Mouse (Mus musculus): Measurements from ENCODE around the gene Gm21834.

Gm21834 gene

DNA sequence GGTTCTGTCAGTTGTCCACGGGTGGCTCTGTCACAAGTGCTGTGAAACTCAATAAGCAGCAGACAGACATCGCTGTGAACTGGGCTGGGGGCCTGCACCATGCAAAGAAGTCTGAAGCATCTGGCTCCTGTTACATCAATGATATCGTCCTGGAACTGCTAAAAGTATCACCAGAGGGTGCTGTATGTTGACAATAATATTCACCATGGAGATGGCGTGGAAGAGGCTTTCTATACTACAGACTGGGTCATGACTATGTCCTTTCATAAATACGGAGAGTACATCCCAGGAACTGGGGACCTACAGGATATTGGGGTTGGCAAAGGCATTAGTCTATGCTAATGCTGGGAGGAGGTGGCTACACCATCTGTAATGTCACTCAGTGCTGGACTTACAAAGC lies at the start of gene Gm21834:
TSS of gene Gm21834 (minus strand) at position 101 of the 400 bp plus-strand sequence.
- DNase-seq: no peak

DNA sequence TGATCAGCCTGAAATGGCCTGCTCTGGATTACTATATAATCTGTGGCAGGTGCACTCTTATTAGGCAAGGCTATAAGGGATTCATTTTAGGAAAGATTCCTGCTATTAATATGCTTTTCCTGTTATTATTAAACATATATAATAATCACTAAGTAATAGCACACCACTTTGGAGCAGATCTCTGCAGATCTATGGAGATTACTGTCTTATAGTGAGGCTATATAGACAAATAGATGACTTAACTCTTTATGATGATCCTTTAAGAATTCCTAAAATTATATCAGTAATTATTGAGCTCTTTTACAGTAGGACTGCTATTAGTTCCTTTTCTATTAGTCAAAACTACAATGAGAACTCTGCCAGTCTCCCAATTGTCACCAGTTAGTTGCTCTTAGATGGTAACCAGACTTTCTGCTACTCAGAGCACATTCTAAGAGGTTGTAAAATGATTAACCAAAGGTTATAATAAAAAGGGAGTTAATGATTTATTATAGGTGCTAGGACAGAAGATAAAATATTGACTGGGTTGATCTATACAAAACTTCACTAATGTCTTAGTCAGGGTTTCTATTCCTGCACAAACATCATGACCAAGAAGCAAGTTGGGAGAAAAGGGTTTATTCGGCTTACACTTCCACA lies 46.3 kb upstream of the Gm21834 start:
- DNase-seq: no peak

DNA sequence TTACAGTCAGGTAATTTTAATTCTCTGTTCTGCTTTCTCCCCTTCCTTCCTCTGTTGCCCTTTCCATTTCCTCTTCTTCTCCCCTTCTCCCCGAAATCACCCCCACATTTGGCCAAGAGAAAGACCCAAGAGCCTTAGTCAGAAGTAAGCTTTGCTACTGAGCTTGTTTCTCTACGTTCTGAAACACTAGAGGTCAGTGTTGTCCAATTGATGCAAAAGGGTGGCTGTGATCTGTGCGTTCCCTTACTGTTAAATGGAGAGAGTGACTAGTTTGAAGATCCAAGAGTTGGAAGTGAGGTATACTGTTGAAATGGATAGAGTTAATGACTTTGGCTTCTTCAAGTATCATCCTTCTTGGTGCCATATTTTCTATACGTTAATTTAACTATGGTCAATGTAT lies 28.9 kb upstream of the Gm21834 start:
- DNase-seq: no peak

DNA sequence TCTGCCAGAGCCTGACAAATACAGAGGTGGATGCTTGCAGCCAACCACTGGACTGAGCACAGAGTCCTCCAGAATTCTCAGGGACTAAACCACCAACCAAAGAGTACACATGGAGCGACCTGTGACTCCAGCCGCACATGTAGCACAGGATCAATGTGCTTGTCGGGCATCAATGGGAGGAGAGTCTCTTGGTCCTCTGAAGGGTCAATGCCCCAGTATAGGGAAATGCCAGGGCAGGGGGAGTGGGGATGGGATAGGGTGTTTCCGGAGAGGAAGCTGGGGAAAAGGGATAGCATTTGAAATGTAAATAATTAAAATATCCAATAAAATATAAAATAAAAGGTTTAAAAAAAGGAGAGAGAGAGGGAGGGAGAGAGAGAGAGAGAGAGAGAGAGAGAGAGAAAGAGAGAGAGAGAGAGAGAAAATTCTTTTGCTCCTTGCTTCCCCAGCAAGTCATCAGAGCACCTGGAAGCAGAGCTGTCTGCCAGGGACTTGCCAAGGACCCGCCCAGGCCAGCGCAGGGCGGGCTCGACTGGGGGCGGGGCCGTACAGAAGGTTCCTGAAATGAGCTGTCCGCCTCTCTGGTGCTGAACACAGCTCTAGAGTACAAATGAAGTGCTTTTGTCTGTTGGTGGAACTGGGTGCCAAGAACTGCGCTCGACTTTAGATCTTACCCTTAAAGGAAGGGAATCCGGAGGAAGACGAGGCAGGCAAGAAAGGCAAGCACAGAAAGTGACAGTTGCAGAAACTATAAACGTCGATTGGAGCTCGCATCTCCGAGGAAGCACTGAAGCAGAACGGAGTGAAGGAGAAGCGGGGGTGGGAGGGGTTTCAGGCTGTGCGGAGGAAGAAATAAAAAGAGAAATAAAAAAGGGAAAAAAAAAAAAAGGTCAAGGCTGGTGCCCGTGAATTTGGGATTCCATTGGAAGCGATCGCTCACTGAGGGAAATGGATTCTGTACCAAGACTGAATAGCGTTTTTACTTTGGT lies 26.9 kb upstream of the Gm21834 start, which contains the start of gene Cntnap5c:
TSS of gene Cntnap5c (plus strand) at position 949 of the 989 bp plus-strand sequence.
- DNase-seq: peak; percentile 74

DNA sequence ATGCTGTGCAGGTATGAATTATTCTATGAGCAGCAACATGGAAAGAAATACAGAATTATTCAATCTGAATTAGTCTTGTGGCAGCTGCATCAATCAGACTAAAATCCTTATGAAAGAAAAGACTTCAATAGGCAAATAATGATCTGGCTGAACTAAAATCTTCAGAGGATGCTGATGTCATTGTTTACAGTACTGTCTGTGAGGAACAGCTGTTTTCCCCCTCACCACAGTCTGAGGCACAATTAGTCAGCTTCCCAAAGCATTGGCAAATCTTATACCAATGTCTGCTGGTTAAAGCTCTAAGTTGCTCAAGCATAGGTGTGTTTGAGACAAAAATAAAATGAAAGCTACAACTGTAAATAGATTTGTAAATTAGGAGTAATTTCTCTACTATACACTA lies 25.3 kb upstream of the Gm21834 start:
- DNase-seq: no peak

DNA sequence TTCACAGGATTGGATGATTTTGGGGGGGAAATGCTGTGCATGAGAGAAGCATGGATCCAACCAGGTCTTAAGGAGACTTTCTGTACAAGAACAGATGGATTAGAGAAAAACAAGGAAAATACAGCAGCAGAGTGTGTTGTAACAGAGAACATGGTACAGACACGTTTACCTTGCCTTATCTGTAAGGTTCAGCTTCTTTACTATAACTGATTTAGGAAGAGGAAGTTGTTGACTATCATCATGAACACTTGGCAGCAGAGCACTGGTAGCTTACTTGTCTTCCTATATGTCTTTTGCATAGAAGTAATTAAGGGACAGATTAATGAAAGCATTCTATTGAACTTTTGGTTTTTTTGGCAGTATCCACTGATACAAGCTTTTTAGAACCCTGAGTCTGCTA lies 16.0 kb upstream of the Gm21834 start:
- no peak for DNase-seq

DNA sequence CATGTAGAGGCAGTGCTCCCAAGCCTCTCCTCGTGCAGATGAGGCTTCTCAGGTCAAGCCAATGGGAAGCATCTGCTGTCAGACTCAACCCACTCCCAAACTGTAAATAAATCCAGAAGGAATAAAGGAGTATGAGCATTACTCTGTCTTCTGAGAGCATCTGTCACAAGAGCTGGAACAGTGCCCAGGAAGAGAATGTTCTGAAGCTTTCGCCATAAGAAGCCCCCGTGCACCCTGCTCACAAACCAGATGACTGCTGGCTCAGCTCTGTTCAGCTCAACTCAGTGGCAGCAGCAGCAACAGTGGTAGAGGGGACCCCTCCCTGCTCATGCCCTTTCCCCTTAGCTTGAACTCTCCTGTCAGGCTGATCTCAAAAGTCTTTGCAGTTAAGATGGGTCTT lies 47.2 kb downstream of the Gm21834 start:
- peak; percentile 6 for DNase-seq

All from kidney, postnatal 10 days (tissue).